Mouse (Mus musculus) E14TG2a.4 (cell line): ENCODE data around the gene Nhsl1.

ENCODE experiments used
- CTCF ChIP-seq: conservative IDR thresholded peaks from 2 replicates; pipeline ENCODE4 v1.5.1; 2014; ENCODE audit warnings: low read length
- NANOG ChIP-seq: IDR thresholded peaks from 2 replicates; pipeline ENCODE4 v1.6.1; 2014; ENCODE audit warnings: borderline replicate concordance, low read length, mixed read lengths

DNA sequence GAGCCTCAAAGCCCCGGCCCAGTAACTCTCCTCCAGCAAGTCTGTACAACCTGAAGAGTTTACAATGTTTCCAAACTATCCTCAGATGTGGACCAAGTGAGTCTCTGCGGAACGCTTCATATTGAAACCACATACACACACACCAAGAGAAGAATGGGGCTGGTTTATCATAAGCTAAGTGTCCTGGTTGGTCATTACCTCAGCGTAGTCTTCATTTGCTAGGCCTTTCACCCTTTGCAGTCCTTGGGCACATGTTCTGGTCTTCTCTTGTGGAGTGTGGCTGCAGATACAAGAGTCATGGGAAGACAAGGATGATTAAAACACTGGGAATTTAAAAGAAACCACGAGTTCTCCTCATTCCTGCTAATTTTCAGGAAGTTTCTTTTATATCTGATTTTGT lies 34.2 kb downstream of the Nhsl1 start:
- TF ChIP-seq CTCF (no peak), NANOG (no peak)
